Mouse (Mus musculus) spleen, adult 18-20 months (tissue): ENCODE measurements around the gene Irs2.

ENCODE experiments used
- DNase-seq, 2 experiments: peaks; one replicate each; pipeline ENCODE4 v3.0.0; 2022; ENCODE audit warnings: mixed read lengths in 2 of 2

The Irs2 gene

DNA sequence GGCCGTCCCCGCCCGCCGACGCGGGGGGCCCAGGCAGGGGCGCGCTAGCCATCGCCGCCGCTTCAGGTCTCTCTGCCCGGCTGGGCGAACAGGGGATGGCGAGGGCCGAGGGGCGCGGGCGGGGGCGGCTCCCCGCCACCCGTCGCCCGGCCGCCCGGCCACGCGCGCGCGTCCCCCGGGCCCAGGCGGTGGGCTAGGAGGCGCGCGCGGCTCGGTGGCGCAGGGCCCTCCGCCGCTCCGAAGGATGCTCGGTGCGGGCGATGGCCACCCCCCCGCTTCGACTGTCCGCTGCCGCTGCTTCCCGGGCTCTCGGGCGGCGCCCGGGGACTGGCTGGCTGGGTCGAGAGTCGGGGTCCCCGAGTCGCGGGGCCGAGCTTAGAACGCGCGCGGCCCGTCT, at the start of gene Irs2:
Gene Irs2, minus strand, starts transcription at position 80 of the 397 bp plus-strand sequence.
- no peak for DNase-seq

DNA sequence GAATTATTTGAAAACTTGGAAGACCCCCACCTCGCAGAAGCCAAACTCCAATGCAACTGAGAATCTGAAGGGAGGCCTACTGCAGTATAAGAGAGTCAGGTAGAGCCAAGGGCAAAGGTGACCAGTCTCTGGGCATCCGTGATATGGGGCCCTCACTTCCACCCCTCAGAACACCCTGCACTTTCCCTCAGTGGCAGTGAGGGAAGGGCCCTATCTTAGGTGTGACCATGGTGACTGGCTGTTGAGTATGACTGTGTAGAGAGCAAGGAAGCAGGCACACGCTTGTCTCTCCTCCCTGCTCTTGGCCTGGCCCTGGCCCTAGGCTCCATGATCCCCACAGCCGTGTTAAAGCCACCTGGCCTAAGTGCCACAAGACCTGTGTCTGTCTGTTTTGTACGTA, 48.4 kb upstream of the Irs2 start:
- no peak for DNase-seq

- no peak for DNase-seq
These were observed 47.9 kb upstream of the Irs2 start for GRCm38 (mm10) chr8:11056175-11056563.

GRCm38 (mm10) chr8:11055557-11056174, 47.4 kb upstream of the Irs2 start:
- DNase-seq = no peak

- DNase-seq = no peak
These were observed 41.6 kb upstream of the Irs2 start for GRCm38 (mm10) chr8:11049835-11050234.

GRCm38 (mm10) chr8:11047812-11048211, 39.6 kb upstream of the Irs2 start:
- DNase-seq = no peak

- no peak for DNase-seq
These were observed 36.4 kb upstream of the Irs2 start for GRCm38 (mm10) chr8:11044660-11045059.

GRCm38 (mm10) chr8:11043591-11043990, 35.3 kb upstream of the Irs2 start:
- DNase-seq = no peak

- DNase-seq = no peak
These were observed 34.8 kb upstream of the Irs2 start for GRCm38 (mm10) chr8:11042872-11043587.

- no peak for DNase-seq
These were observed 31.8 kb upstream of the Irs2 start for GRCm38 (mm10) chr8:11040088-11040487.

GRCm38 (mm10) chr8:11038788-11039187, 30.5 kb upstream of the Irs2 start:
- no peak for DNase-seq

DNA sequence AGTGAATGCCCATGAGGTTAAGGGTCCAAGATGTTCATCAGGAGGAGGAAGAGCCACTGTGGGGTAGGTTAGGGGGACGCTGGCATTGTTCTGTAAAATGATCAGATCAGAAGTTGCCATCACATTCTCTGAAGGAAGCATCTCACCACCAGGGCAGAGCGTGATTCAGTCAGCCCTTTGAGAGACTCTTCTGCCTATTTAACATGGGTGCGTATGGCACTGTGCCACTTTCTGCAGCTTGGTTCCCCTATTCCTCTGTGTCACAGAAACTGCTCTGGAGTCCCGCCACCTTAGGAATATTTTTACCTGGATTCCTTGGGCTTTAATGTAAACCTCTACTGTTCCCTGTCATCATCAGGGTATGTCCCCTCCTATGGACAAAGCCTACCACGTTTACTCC, 30.1 kb upstream of the Irs2 start:
- no peak for DNase-seq

DNA sequence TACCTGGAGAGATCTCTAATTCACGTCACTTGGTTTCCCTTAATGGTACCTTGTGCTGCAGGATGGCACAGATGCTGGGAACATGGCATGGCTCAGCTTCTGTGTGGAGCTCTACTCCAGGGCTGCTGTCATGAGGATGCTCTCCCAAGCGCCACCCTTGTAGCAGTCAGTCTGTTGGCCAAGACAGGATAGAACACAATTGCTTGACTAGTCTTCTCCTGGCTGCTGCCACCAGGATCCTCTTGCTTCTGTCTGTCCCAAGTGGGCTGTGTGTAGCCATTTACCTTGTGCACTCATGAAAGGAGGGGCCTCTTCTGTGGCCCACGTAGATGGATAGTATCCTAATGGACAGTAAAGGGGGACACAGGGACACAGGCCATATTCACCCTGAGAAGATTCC, 28.5 kb upstream of the Irs2 start:
- DNase-seq = no peak

DNA sequence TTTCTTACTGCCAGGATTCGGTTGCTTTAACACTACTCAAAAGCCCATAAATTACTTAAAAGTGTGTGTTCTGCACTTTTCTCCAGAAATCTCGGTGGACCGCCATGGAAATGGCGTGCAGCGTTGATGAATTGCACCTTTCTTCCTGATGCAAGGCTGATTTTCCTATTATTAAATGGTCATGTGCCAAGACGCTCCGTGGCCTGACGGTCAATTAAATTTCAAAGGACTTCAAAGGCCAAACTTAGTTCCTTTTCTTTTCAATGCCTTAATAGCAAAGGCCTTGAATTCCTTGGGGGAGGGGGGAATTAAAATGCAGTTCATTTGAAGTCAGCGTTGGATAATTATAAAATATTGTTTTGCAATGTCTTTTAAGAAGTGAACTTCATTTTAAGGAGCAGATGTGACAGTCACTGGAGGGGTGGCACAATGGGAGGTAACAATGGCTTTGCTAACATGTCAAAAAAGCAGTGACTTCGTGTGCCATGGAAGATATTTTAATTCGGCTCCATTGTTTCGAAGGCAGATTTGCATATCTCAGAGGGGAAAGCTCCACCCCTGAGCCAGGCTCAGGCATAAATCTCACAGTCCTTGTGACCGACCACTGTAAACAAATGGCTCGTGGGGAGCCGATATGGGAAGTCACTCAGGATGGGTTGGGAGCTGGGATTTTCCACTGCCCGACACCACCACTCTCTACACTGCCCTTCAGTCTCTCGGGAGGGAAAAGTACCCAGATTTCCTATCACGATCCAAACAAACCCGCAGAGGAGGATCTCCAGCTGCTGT, 27.6 kb upstream of the Irs2 start:
- DNase-seq = no peak

DNA sequence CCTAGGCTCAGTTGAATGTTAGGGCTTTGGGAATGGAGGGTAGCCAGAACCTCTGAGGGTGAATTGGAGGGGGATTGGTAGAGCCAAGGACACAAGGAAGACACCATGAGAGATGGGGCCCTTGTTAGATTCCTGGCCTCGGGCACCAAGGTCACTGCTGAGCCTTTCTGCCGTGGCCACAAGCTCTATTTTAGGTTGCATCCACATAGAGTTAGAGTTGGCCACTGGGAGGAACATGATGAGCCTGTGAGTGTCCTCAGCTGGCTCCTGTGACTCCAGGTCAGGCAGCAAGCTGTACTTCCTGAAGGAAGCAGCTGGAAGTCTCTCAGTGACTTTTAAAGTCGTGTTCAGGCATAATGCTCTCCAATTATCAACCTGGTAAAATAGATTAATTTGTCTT, 16.6 kb upstream of the Irs2 start:
- DNase-seq = no peak

DNA sequence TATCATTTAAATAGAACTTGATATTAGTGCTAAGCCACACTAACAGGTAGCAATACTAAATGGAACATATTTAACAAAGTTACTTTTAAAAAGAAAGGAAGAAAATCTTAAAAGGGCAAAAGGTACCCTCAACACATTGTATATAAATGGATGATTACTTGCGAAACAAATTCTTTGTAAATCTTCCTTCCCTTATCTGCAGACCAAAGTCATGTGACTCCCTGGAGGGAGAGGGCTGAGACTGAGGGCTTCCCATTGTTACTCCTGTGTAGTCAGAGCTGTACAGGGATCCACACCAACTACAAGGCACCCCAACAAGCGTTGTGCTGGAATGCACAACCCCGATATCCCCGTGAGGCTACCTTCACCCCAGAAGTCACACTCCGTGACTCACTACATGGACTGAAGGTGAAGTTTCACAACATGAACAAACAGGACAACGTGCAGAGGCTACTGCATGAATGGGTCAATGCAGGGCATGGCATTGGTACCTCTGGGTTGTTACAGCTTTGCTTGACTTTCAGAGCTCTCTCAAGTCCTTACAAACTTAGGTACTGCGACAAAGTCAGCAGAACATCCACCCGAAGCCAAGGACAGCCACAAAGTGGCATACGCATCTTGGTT, 12.8 kb upstream of the Irs2 start:
- DNase-seq = no peak

- DNase-seq = no peak
These were observed 7.4 kb upstream of the Irs2 start for GRCm38 (mm10) chr8:11015622-11016021.

DNA sequence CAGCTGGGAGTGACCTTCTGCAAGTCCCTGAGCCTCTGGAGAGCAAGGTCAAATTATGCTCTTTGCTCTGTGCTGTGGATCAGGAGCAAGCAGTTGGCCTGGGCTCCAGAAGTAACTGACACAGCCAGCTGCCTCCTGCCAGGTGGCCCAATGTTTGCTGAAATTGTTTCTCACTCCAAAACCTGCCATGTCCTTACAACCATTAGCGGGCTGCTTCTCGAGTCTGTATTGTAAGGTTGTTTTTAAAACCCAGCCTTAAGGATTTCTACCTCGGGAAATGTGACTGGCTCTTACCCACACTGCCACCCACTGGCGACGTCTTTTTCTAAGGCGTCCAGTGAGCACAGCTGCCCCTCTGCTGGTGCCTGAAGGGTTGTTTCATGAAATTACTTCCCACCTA, 5.0 kb upstream of the Irs2 start:
- DNase-seq = peak; percentile 31 to 70

GRCm38 (mm10) chr8:11011787-11012485, 3.7 kb upstream of the Irs2 start:
- no peak for DNase-seq

- DNase-seq = no peak
These were observed 2.8 kb upstream of the Irs2 start for GRCm38 (mm10) chr8:11010913-11011605.

DNA sequence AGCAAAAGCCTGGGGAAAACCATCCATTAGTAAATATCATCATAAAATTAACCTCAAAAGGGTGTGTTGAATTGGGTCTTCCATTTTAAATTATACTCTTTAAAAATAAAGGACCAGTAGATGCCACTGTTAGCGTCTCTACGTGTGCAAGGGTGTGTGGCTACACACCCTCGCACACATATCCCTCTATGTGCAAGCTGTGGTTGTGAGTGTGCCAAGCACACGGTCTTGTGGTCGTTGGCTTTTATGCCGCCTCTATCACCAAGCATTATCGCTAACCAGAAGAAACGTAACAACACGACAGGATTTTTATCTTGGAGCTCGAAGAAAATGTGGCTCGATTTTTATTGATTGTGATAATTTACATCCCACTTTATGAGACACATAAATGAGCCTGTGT, 2.1 kb upstream of the Irs2 start:
- no peak for DNase-seq

DNA sequence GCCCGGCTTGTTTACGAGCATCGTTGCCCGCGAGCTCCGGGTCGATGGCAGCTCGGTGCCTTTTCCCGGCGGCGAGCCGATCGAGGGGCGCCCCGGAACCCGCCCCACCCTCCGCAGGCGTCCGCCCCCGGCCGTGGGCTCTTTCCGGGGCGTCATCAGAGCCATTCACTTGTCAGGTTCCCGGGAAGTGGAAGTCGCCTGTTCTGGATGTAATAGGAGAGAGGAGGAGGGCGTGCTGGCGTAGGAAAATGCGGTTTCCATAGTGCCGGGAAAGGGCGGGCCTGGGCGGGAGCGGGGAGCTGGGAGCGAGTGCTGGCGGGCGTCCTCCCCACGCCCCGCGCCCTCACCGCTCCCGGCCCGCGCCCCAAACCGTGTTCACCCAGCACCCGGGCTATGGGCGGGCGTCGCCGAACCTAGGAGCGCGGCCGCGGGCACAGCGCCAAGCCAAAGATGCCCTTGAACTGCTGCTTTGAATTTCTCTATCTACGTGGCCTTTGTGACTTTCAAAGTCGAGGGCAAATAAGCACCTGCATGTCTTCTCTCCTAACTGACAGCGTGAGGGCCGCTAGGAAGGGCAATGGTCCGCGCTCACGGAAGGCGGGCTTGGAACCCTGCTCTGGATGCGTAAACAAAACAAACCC, 1.3 kb upstream of the Irs2 start:
- peak; percentile 40 to 63 for DNase-seq
